Mouse (Mus musculus) lung, embryonic 16.5 days (tissue): Measurements from ENCODE around the gene Asprv1. TPM values are rescaled to one million over a fixed set of nuclear protein-coding genes. Genes with fewer than 3 reads are reported as not detected.

Source experiments
- ATAC-seq: fragments of 200-750 bp; cut with Nextera tagmentation; 2 replicates; pipeline ENCODE4 v1.8.0; 2017; ENCODE audit warnings: low read depth, mild to moderate bottlenecking, moderate library complexity
- H3K27ac ChIP-seq: fragments of 300-500 bp; sonication (generic); 2 replicates; pipeline ENCODE4 v1.5.1; 2014; ENCODE audit warnings: mild to moderate bottlenecking, control low read depth, low read length
- H3K27me3 ChIP-seq: fragments of 300-500 bp; sonication (generic); 2 replicates; pipeline ENCODE4 v1.6.1; 2014; ENCODE audit warnings: low read depth, low read length, mixed read lengths; ENCODE audit not compliant: control insufficient read depth, insufficient read depth
- H3K36me3 ChIP-seq: fragments of 300-500 bp; sonication (generic); 2 replicates; pipeline ENCODE4 v1.6.1; 2014; ENCODE audit warnings: low read length; ENCODE audit not compliant: control insufficient read depth, insufficient read depth
- H3K4me1 ChIP-seq: fragments of 300-500 bp; sonication (generic); replicated peaks from 2 replicates; pipeline ENCODE4 v1.6.1; 2014; ENCODE audit warnings: low read length, mixed read lengths; ENCODE audit not compliant: control insufficient read depth, insufficient read depth
- H3K4me2 ChIP-seq: fragments of 300-500 bp; sonication (generic); 2 replicates; pipeline ENCODE4 v1.6.1; 2014; ENCODE audit warnings: low read depth, low read length, control low read depth
- H3K4me3 ChIP-seq: fragments of 300-500 bp; sonication (generic); 2 replicates; pipeline ENCODE4 v1.5.1; 2014; ENCODE audit warnings: mild to moderate bottlenecking, low read length, control low read depth
- H3K9ac ChIP-seq: fragments of 300-500 bp; sonication (generic); 2 replicates; pipeline ENCODE4 v1.6.1; 2014; ENCODE audit warnings: low read length, control low read depth
- H3K9me3 ChIP-seq: fragments of 300-500 bp; sonication (generic); 2 replicates; pipeline ENCODE4 v1.6.1; 2016; ENCODE audit warnings: low read length; ENCODE audit not compliant: control insufficient read depth
- WGBS: fragments of 180-500 bp; shearing (Covaris S2); extraction: QIAGEN DNeasy Blood & Tissue Kit; methylation state at CpG from one replicate; pipeline ENCODE4 v1.1.7; 2014; 5-methylcytosine and 5-hydroxymethylcytosine counted together
- polyA plus RNA-seq: library from polyadenylated mRNA; unstranded; fragments of >200 nt; fragmentation: Nextera tagmentation; extraction: Ambion mirVana; gene quantifications from 2 replicates; pipeline ENCODE4 v1.2.1, GENCODE M21; 2015

Asprv1 gene
- polyA plus RNA-seq, 1 experiment from 2014 or later: 1.0 TPM

- H3K27ac ChIP-seq: peak overlapping the region; percentile 59
- no peaks in the 10 kb centered on the region for H3K9me3 ChIP-seq
- peak overlapping the region; percentile 78 for H3K4me3 ChIP-seq
- peak overlapping the region; percentile 65 for H3K4me2 ChIP-seq
- H3K4me1 ChIP-seq: peaks cover 12% of the 10 kb centered on the region
- WGBS: 1% methylated on average over 36 of the region's 37 CpGs
- H3K27me3 ChIP-seq: no peaks in the 10 kb centered on the region
- ATAC-seq: peak; percentile 99
- H3K9ac ChIP-seq: peak overlapping the region; percentile 72
- peaks cover 10% of the 10 kb centered on the region for H3K36me3 ChIP-seq
These were observed 41.3 kb downstream of the Asprv1 start for GRCm38 (mm10) chr6:86669240-86669727.

GRCm38 (mm10) chr6:86670873-86671272 lies 42.9 kb downstream of the Asprv1 start:
- Histone ChIP-seq H3K4me3 (no peak overlapping the region), H3K4me2 (no peak overlapping the region), H3K9me3 (no peaks in the 10 kb centered on the region), H3K27ac (no peak overlapping the region), H3K36me3 (peaks cover 16% of the 10 kb centered on the region), H3K4me1 (peaks cover 12% of the 10 kb centered on the region), H3K27me3 (no peaks in the 10 kb centered on the region), H3K9ac (peak overlapping the region; percentile 22; the same call in 1 of the 2 replicates)
- ATAC-seq: no peak
- WGBS: 19% methylated on average over 2 of the region's 2 CpGs

- peaks cover 44% of the 10 kb centered on the region for H3K36me3 ChIP-seq
- 89% methylated on average over 6 of the region's 6 CpGs for WGBS
- no peak overlapping the region for H3K9ac ChIP-seq
- no peak overlapping the region for H3K27ac ChIP-seq
- ATAC-seq: no peak
- H3K4me2 ChIP-seq: no peak overlapping the region
- H3K27me3 ChIP-seq: no peaks in the 10 kb centered on the region
- no peaks in the 10 kb centered on the region; the same call in 1 of the 2 replicates for H3K4me1 ChIP-seq
- H3K4me3 ChIP-seq: no peak overlapping the region
- H3K9me3 ChIP-seq: no peaks in the 10 kb centered on the region
These were observed 50.4 kb downstream of the Asprv1 start for GRCm38 (mm10) chr6:86678341-86678740.

Other genes starting within 250 kb of the Asprv1 start
- gene Pcyox1, start 231.0 kb upstream of the Asprv1 start, polyA plus RNA-seq: 85.4 and 88.9 TPM in 2 replicates
- gene Tia1, start 223.9 kb upstream of the Asprv1 start, polyA plus RNA-seq: 176 and 177 TPM in 2 replicates
- gene Gm44790, start 201.5 kb upstream of the Asprv1 start, polyA plus RNA-seq: not detected in 2 replicates
- 23.8 and 26.7 TPM in 2 replicates for gene C87436, start 189.8 kb upstream of the Asprv1 start, polyA plus RNA-seq
- 168 and 192 TPM in 2 replicates for gene Pcbp1, start 101.8 kb upstream of the Asprv1 start, polyA plus RNA-seq
- gene Mxd1, start 41.0 kb downstream of the Asprv1 start, polyA plus RNA-seq: 15.2 and 15.5 TPM in 2 replicates
- gene Snrnp27, start 56.4 kb downstream of the Asprv1 start, polyA plus RNA-seq: 102 and 107 TPM in 2 replicates
- 22.9 and 23.1 TPM in 2 replicates for gene Gmcl1, start 105.2 kb downstream of the Asprv1 start, polyA plus RNA-seq
- gene Anxa4, start 165.4 kb downstream of the Asprv1 start, polyA plus RNA-seq: 149 and 154 TPM in 2 replicates
- 11.6 and 12.4 TPM in 2 replicates for gene Aak1, start 221.4 kb downstream of the Asprv1 start, polyA plus RNA-seq